Mouse (Mus musculus): Measurements from ENCODE around the gene Cnih2.

DNA sequence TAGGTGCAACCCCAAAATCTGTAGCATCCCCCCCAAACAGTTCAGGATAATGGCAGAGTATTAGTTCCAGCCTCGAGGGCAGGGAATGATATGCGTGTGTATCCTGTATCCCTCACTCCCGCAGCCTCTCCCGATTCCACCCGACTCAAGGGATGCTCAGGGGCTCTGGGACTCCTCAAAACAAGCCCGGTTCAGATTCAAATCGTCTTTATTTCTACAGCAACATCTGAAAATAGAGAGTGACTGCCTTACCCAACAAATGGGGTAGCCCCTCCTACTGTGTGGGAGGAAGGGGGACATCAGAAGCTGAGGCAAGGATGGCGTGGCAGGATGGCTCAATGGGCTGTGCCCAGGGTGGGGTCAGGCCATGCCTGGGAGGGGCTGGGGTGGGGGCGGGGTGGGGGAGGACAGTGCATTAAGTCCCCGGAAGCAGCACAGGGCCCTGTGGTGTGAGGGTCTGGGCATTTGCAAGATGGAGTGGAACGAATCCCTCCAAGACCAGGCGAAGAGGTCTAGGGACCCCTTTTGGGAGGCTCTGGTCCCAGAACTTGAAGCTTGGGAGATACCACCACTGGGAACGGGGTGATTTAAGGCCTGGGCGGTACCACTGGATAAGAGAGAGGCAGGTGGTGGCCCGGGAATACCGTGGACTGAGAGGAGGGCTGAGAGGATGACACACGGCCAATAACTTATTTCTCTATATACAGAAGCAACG is 9.4 kb upstream of the Cnih2 start:
- TF ChIP-seq CTCF (IDR thresholded peaks at IDR 0.05; ENCODE audit: borderline replicate concordance, control insufficient read depth, extremely low read depth, insufficient read depth, low read length, poor library complexity), result no peak
- TF ChIP-seq POLR2A (IDR thresholded peaks at IDR 0.05; ENCODE audit: control insufficient read depth, extremely low read depth, insufficient read depth, low read length, poor library complexity), result no peak
